Mouse (Mus musculus) G1E (cell line): ENCODE measurements around the gene Cdkal1.

Experiments used
- CTCF ChIP-seq: IDR thresholded peaks from 2 replicates; pipeline ENCODE4 v1.5.1; 2012; ENCODE audit warnings: low read depth, low read length, inconsistent platforms, mixed read lengths
- GATA2 ChIP-seq: IDR thresholded peaks from 2 replicates; pipeline ENCODE4 v1.6.1; 2012; ENCODE audit warnings: low read depth, low read length, inconsistent platforms, borderline replicate concordance

GRCm38 (mm10) chr13:29769647-29770436 lies 85.6 kb downstream of the Cdkal1 start:
- no peak for TF ChIP-seq GATA2
- TF ChIP-seq CTCF: no peak
